Mouse (Mus musculus) spleen, postnatal 10 days (tissue): ENCODE data around the gene Rtkn.

Experiments used
- DNase-seq, 2 experiments: peaks; one replicate each; pipeline ENCODE4 v3.0.0; 2021 to 2022; ENCODE audit warnings: low spot score in 2 of 2

Rtkn gene

DNA sequence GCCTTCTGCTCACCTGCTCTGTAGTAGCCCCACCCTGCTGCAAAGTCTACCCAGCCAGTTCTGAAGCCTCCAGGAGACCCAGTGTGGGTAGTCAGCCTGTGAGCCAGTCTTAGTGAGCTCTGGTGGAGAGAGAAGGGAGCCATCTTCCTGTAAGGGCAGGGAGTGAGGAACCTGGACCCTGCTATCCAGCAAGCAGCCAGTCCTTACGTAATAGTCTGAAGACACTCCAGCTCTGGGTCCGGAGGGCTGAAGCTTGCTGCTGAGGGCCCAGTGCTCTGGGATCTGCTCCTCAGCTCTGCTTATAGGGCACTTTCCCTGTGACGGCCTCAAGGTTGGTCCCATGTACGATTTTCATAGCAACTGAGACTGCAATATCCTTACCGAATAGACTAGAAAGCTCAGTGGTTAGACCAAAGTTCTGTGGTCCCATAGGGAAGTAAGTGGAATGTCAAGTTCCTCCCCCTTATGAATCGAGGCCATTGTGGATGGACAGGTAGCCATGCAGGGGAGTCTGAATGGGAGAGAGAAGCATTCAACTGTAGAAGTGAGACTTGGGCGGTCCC is at the start of gene Rtkn:
Rtkn (plus strand) TSS at position 513 of the 563 bp plus-strand sequence.
- no peak for DNase-seq

DNA sequence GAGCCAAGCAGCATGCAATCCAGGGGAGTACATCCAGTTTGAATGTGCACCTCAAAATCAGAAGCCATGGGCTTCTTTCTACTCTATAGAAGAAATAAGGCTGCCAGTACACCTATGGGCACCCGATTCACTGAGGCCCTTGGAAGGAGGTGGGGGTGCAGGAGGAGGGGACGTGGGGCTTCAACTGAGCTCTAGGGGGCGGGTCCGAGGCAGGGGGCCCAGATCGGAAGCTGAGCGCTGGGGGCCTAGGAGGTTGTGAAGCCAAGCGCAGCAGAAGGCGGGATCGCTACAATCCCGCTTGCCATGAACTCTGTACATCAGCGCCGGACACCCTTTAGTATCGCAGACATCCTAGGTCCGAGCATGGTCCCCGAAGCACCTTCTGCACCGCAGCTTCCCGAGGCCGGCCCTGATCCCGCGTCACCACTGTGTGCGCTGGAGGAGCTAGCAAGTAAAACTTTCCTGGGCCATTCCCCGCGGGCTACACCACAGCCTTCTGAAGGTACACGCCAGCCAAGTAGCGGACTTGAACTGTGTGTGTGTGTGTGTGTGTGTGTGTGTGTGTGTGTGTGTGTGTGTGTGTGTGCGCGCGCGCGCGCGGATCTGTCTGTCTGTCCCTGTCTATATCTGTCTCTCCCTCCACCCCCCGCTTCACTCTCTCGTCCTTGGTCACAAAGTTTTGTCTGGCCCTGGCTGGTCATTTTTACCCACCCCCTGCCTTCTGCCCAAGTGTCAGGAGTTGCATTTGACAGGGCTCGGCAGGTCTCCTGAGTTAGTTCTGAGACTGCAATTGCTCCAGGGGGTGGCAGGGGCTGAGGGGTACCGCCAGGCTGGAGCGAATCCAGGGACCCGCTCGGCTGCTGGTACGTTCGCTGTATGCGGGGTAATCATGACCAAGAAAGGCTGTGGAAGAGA is 48.9 kb upstream of the Rtkn start, which contains the start of gene Lbx2:
Lbx2 (plus strand) TSS at position 247 of the 915 bp plus-strand sequence.
- no peak for DNase-seq

DNA sequence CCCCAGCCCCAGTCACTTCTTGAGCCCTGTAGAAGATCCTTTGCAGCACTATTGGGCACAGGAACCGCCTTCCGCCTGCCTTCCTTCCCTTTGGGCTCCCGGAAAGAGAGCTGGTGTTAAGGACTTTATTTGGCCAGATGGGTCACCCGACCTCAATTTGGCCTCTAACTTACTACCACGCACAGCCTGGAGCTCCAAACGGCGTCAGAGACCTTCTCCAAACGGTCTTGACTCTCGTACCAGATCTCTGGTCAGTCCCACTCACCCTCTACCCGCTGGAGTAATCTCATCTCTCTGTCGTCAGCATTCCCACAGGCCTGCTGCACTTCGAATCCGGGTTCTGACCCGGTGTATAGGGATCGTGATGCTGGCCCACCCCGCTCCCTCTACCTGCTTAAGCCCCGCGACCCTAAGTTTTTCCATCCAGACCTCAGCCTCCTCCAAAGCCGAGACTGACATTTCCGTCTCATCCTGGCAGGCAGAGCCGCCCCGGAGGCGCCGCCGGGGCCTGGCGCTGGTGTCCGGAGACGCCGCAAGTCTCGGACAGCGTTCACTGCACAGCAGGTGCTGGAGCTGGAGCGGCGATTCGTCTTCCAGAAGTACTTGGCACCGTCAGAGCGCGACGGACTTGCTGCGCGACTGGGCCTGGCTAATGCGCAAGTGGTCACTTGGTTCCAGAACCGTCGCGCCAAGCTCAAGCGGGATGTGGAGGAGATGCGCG is 47.9 kb upstream of the Rtkn start:
- no peak for DNase-seq

DNA sequence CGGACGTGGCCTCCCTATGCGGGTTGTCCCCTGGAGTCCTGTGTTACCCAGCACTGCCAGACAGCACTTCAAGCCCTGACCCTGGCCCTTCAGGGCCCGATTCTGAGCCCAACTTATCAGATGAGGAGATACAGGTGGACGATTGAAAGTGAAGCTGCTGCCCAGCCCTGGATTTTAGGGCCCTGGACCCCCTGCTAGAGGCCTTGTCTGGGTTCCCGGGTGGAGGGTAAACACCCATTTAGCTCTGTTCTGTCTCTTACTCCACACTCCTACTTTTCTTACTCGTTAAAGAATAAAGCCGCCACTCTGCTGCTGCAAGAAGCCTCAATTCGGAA is 47.4 kb upstream of the Rtkn start:
- no peak for DNase-seq

DNA sequence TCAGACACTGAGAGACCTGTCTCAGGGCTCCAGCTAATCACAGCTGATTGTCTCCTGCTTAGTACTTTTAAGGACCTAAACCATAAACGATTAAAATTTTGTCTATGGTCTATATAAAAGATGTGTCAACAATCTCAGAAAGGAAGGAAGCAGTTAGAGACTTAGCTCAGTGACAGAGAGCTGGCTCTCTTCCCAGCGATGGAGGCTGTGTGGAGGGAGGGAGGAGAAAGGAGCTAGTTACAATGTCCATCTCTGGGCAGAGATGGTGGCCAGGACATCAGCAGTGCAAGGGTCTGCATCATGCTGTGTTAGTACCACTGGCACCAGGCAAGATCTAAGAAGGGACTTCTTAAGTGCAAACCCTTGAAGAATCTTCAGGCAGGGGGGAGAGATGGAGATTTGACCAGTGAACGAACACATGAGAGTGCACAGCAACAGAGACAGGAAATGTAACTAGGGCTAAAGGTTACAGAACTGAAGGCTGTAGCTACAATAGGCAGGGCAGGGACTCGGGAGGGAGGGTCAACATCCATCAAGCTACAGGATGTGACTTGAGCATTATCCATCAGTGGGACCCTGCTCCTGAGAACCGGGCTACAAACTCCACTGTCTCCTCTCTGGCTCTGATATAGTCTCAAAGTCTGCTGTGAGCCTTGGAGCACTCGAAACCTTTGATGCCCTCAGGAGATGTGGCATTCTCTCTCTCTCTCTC is 42.7 kb upstream of the Rtkn start:
- no peak for DNase-seq

DNA sequence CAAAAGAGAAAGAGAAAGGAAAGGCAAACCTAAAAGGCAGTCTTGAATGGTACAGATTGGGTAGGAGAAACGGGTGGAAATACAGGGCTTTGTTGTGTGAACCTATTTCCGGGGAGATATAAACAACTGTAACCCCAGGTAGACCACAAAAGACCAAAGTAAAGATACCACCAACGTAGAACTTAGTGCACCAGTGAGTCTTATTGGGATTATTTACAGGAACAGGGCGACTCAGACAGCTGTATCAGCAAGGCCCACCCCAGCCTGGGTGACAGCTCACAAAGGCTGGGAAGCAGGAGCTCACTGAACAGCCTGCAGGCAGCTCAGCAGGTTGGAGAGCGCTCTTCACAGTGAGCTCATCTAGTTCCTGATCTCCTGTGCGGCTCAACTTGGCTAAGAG is 39.3 kb upstream of the Rtkn start:
- DNase-seq: no peak

DNA sequence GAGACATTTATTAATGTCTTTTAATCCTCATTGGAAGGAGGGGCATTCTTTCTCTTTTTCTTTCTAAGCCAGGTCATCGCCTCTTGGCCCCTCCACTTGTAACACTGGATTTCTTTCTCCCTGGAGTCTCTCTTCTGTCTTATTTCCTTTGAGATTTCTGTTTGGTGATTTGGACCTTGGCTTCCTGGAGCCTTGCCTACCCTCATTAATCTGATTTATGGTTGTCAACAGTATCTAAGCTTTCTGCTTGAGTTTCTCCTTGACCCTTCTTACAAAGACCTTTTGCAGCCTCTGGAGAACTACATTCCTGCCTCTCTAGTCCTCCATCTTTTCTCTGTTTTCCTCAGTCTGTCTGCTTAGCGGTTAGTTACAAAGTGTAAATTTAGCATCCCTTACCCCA is 36.9 kb upstream of the Rtkn start:
- DNase-seq: no peak

DNA sequence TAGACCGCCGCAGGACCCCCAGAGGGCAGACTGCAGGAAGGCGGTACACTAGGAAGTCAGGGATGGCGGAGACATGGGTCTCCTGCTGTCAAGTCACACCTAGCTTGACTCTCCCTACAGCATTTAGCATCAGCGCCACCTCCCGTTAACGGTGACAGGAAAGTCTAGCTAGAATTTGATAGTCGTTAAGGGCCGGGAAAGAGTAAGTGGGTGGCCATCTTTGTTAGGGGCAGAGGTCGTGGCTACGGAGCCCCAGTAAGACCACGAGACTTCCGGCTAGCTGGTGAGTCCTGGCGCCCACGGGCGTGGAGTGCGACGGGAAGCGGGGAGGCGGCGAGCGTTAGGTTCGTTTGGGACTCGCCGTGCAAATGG is 34.0 kb upstream of the Rtkn start, which contains the start of the genes Ccdc142 and Gm42688:
Ccdc142 (plus strand) TSS at position 286 of the 372 bp plus-strand sequence.
Gm42688 (plus strand) TSS at position 302 of the 372 bp plus-strand sequence.
- DNase-seq: peak in 1 of 2 experiments; percentile 93

DNA sequence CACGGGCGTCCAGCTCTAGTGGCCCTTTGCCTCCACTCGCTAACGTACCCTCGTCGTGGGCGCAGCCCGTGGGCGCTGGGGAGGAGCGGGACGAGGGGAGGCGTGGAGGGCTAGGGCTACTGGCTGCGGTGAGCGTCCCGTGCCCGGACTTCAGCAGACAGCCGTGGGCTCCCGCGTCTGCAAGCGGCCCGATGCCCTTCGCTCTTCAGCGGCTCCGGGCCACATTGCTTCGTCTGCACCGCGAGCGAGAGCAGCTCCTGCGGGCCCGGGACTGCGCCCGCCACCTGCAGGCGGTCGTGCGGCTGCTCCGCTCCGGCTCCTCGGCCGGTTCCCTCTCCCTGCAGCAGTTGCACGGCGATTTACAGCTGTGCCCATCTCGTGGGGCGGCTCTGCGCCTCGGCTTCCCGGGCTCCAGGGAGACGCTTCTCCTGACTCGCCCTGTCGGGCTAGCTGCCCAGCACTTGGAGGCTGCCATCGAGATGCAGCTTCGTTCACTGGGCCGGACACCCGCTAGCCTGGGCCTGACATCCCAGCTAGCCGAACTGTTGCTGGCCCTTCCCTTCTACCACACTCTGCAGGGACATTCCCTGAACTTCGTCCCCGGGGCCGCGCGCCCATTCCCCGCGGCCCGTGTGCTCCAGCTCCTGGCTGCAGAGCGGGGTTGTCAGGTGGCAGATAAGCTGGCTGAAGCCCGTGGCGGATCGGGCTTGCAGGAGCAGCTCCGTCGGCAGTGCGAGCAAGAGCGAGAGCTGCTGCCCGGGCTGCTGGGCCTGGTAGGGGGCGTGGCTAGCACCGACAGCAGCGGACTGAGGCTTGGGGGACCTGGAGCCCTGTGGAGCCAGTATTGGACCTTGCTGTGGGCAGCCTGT is 33.3 kb upstream of the Rtkn start:
- peak; percentile 81 to 85 for DNase-seq

DNA sequence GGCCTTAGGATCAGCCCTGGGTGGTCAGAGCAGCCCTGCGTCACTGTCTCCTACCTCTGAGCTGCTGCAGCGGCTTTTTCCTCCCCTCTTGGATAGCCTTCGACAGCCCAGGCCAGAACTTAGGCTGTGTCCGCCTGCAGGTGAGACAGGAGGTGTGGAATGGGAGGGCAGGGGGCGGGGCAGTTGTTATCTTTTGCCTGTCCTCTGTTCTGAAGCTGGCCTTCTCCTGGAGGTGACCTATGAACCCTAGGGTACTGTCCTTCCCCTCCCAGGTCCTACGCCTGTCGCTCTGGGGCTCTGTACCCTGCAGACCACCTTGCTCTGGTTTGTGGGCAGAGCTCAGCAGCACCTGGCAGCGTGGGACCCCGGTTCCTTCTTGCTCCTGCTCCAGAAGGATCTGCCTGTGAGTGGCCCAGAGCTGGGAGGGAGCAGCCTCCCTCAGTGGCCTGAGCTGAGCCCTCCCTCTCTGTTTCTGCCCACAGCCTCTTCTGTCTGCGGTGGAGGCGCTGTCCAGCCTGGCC is 32.1 kb upstream of the Rtkn start:
- no peak for DNase-seq

DNA sequence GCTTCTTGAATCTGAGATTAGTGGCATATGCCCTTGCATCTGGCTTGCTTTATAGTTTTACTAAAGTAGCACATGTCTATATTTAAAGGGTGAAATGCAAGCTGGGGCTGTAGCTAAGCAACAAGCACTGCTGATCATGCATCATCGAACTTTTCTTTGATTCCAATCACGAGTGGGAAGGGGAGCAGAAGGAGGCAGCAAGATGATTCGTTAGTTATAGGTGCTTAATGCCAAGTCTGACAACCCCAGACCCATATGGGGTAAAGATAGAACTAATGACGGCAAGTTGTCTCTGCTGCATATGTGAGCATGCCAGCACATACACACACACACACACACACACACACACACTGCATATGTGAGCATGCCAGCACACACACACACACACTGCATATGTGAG is 31.1 kb upstream of the Rtkn start:
- DNase-seq: no peak

DNA sequence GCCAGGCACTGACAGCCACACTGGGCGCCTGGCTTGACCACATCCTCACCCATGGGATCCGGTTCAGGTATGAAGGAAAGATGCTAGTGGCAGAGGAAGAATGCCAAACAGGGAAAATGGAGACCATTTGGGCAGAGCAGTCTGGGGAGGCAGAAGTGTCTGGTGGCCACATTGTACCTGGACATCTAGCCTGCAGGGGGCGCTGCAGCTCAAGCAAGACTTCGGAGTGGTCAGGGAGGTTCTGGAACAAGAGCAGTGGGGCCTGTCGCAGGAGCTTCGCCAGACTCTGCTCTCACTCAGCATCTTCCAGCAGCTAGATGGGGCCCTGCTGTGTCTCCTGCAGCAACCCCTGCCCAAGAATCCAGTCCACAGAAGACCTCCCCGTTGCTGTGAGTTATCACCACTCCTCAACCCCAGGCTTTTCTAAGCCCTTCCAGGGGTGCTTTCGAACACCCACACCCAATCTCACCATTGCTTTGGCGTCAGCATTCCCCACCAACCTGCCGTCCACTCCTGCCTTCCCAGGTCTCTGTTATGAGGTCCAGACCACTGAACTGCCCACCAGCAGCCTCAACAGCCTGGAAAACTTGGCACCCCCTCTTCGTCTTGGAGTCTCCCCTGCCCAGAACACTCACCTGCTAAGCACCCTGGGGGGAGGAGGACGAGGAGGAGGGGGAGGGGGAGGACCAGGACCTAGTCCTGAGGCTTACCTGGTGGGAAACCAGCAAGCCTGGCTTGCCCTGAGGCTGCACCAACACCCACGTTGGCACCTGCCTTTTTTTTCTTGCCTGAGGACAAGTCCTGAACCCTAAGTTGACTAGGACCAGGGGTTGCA is 27.5 kb upstream of the Rtkn start:
- DNase-seq: peak; percentile 88 to 94

DNA sequence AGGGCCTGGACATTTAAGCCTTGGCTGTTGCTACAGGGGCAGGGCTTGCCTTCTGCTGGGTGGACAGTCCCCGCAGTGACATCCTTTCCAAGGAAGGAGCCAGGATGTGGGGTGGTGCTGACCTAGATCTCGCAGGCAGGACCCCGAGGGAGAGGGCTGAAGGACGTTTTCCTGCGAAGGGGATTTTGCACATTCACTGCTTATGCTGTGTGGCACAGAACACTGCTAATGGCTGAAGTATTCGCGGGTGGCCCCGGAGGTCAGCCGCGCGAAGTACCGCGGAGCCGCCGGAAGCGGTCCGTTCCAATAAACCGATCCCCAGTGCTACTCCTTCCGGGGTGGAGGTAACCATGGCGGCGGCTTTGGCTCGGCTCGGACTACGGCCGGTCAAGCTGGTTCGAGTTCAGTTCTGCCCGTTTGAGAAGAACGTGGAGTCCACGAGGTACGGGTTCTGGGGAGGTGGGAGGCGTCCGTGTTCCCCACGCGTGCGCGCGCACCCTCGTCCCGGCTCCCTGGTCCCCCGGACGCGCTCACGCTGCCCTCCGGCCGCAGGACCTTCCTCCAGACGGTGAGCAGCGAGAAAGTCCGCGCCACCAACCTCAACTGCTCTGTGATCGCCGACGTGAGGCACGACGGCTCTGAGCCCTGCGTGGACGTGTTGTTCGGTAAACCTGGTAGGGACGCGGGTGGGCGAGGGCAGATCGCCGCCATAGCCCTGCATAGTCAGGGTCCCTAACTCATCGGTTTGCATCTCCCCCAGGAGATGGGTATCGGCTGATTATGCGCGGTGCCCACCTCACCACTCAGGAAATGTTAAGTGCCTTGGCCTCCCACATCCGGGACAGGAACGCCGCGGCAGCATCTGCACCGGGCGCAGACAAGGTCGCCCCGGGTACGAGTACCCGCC is 26.2 kb upstream of the Rtkn start, which contains the start of gene Mrpl53:
Mrpl53 (plus strand) TSS at position 279 of the 907 bp plus-strand sequence.
- DNase-seq: peak; percentile 84 to 85

DNA sequence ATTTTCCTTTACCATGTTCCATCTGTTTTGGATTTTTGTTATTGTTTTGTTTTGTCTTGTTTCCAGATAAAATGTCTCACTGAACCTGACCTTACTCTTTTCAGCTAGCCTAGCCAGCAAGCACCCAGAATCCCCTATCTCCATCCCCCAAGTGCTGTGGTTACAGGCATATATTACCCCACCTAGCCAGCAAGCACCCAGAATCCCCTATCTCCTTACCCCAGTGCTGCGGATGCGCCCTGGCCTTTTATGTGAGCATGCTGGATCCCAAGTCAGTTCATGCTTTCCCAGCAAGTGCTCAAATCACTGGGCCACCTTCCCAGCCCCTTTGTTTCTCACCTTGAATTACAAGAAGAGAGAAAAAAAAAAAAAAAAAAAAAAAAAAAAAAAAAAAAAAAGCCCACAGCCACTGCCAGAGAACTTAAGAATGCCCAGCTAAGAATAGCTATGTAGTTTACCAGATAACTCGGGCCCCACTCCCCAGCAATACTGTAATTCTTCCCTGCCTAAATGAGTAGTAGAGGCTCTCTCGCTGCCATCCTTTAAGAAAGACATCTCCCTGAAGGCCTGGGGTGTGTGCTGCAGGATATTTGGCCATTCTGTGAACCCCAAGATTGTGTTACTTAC is 23.6 kb upstream of the Rtkn start:
- peak in 1 of 2 experiments; percentile 50 for DNase-seq

DNA sequence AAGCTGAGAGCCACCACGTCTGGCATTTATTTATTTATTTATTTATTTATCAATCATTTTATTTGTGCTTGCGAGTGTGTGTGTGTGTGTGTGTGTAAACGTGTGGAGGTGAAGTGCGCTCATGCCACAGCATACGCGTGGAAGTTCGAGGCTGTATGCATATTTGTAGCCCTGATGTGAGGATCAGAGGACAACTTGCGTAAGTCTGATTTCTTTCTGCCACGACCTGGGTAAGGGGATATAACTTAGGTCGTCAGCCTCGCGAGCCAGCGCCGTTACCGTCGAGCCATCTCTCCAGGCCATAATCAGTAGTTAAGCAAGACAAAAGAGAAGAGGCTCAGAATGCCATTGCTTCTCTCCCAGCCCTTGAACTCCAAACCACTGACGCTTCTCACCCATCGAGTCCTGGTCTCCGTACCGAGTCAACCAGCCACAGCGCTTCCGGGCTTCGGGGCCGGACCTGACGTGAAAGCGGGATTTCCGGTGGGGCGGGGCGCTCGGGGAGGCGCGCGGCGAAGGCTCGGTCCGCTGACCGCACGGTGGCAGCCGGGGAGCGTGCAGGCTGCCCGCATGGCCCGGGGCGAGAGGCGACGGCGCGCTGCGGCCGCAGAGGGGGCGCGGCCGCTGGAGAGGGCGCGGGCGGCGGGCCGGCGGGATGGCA is 20.1 kb upstream of the Rtkn start, which contains the start of gene Mogs:
Mogs (plus strand) TSS at position 486 of the 661 bp plus-strand sequence.
- DNase-seq: peak; percentile 92 to 96

DNA sequence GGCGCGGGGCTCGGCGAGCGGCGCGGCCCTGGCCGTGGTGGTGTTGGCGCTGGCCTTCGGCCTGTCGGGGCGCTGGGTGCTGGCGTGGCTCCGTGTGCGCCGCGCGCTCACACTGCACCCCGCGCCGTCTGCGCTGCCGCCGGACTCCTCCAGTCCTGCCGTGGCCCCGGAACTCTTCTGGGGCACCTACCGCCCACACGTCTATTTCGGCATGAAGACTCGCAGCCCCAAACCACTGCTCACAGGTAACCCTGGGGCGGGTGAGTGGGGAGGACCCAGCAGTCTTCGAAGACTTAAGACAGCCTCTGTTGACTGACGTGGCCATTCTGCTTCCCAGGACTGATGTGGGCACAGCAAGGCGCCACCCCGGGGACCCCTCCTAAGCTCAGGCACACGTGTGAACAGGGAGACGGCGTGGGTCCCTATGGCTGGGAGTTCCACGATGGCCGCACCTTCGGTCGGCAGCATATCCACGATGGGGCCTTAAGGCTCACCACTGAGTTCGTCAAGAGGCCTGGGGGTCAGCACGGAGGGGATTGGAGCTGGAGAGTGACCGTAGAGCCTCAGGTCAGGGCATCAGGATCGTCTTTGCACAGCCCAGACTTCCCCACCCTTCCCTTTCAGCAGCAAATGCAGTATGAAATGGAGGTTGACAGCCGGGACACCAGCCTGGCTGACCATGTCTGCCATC is 19.4 kb upstream of the Rtkn start:
- DNase-seq: no peak
